Mouse (Mus musculus): ENCODE data around the gene Usp1. TPM values are rescaled to one million over a fixed set of nuclear protein-coding genes. Genes with fewer than 3 reads are reported as not detected.

Gene Usp1
- polyA plus RNA-seq (2015; fragmentation: Nextera tagmentation; extraction: Ambion mirVana): 33.8 and 42.5 TPM in 2 replicates

GRCm38 (mm10) chr4:98923568-98924070 is at the start of gene Usp1:
TSS of gene Usp1 (plus strand) at chr4:98923810.

Other genes with a start within 250 kb of the Usp1 start
- gene L1td1, start 197.1 kb upstream of the Usp1 start, polyA plus RNA-seq (2015; fragmentation: Nextera tagmentation; extraction: Ambion mirVana): not detected in 2 replicates
- gene Kank4, start 106.3 kb upstream of the Usp1 start, polyA plus RNA-seq (2015; fragmentation: Nextera tagmentation; extraction: Ambion mirVana): 0.54 and 0.88 TPM in 2 replicates
- not detected in 2 replicates for gene I0C0044D17Rik, start 100.0 kb upstream of the Usp1 start, polyA plus RNA-seq (2015; fragmentation: Nextera tagmentation; extraction: Ambion mirVana)
- 0.63 and 0.90 TPM in 2 replicates for gene Angptl3, start 107.1 kb downstream of the Usp1 start, polyA plus RNA-seq (2015; fragmentation: Nextera tagmentation; extraction: Ambion mirVana)
- 22.0 and 24.5 TPM in 2 replicates for gene Dock7, start 197.1 kb downstream of the Usp1 start, polyA plus RNA-seq (2015; fragmentation: Nextera tagmentation; extraction: Ambion mirVana)

All from urinary bladder, postnatal 0 days (tissue).